Mouse (Mus musculus): ENCODE measurements around the gene Eci3. TPM values are rescaled to one million over a fixed set of nuclear protein-coding genes. Genes with fewer than 3 reads are reported as not detected.
"Not testable (repeated sequence)": the region's sequence is repeated elsewhere in the genome, so short reads cannot be mapped to it uniquely, and the experiment has no call there.

Eci3 gene
- polyA plus RNA-seq, 1 experiment from 2014 or later, result not detected

DNA sequence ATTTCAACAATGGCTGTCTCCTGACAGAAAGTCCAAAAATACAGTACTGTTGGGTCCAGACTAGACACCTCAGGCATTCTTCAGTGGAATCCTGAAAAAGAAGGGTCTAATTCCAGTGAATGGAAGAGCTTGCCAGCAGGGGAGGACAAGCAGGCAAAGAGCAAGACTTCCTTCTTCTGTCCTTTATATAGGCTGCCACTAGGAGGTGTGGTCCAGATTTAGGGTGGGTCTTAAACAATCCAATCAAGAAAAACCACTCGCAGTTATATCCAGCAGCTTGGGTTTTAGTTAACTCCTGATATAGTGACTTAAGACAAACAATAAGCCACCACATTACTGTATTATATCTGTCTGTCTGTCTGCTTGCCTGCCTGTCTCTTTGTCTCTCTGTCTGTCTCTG lies 10.2 kb upstream of the Eci3 start:
- Histone ChIP-seq H3K9me3 (replicated peaks) (no peaks in the 10 kb centered on the region), H3K9ac (no peak overlapping the region), H3K36me3 (replicated peaks) (peaks cover 20% of the 10 kb centered on the region), H3K27me3 (no peaks in the 10 kb centered on the region), H3K4me3 (replicated peaks) (no peak overlapping the region), H3K27ac (replicated peaks) (no peak overlapping the region), H3K4me1 (replicated peaks) (no peaks in the 10 kb centered on the region), H3K4me2 (no peak overlapping the region)
- ATAC-seq (ENCODE audit: insufficient read depth), result no peak
- 29% methylated on average over 1 of the region's 1 CpGs for WGBS (ENCODE audit: insufficient replicate concordance)

DNA sequence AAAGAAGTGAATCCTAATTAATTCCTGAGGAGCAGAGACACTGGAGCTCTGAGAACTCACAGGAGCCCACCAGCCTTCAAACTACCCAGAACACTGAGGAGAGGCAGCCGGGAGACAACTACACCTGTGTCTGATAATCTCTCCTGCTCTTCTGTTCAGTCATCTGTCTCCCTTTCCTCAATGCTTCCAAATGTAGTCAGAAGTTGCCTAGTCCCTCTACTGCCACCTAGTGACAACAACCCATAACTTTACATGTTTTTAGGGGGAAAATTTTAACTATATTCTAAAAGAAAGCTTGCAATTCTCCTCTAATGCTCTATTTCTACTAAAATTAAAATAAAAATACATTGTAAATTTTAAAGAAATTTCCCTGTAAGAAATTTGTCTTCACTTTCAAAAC lies 9.5 kb upstream of the Eci3 start:
- Histone ChIP-seq H3K36me3 (replicated peaks) (peaks cover 14% of the 10 kb centered on the region), H3K9me3 (replicated peaks) (no peaks in the 10 kb centered on the region), H3K27ac (replicated peaks) (no peak overlapping the region), H3K9ac (no peak overlapping the region), H3K27me3 (no peaks in the 10 kb centered on the region), H3K4me2 (no peak overlapping the region), H3K4me3 (replicated peaks) (no peak overlapping the region), H3K4me1 (replicated peaks) (no peaks in the 10 kb centered on the region)
- WGBS (ENCODE audit: insufficient replicate concordance), result 5% methylated on average over 1 of the region's 1 CpGs
- no peak for ATAC-seq (ENCODE audit: insufficient read depth)

DNA sequence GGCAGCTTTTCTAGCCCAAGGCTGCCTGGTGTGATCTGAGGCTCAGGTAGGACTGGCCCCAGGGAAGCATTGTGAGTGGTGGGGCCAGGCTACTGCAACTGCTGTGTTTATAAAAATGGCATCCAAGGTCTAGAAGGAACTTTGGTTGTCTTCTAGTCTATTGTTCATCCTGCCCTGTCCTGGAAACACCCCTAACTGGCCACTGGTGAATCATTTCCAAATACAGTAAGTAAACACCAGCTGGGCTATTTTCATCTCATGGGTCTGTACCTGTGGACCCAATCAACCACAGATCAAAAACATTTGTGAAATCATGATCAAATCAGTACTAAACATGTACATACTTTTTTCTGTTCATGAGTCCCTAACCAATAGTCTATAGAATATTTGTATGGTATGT lies 8.8 kb upstream of the Eci3 start:
- H3K27ac ChIP-seq (replicated peaks); H3K4me2 ChIP-seq; H3K36me3 ChIP-seq (replicated peaks); H3K27me3 ChIP-seq; H3K4me1 ChIP-seq (replicated peaks); H3K9me3 ChIP-seq (replicated peaks); H3K9ac ChIP-seq; H3K4me3 ChIP-seq (replicated peaks); ATAC-seq (ENCODE audit: insufficient read depth): not testable (repeated sequence)

DNA sequence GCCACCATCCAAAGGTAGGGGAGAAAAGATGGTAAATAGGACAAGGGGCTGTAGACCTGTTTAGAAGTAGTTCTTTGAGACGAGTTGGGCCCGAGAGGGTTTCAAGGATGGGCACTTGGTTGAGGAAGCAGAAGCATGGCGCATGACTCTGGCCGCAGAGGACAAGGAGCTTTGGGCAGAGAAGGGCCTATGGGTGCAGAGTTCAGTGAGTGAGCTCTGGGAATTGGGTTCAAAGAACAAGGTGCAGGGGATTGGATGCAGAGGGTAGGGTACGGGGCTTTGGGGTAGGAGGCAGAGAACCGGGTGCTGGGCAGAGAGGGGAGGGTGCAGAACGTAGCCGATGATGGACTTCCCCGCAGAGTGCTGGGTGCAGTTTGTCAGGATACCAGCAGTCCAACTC lies 2.0 kb upstream of the Eci3 start:
- not testable (repeated sequence) for H3K9me3 ChIP-seq (replicated peaks); ATAC-seq (ENCODE audit: insufficient read depth); H3K4me3 ChIP-seq (replicated peaks); H3K4me2 ChIP-seq; H3K4me1 ChIP-seq (replicated peaks); H3K36me3 ChIP-seq (replicated peaks); H3K27ac ChIP-seq (replicated peaks); H3K9ac ChIP-seq
- peaks cover 38% of the 10 kb centered on the region for H3K27me3 ChIP-seq
- 59% methylated on average over 9 of the region's 9 CpGs for WGBS (ENCODE audit: insufficient replicate concordance)

DNA sequence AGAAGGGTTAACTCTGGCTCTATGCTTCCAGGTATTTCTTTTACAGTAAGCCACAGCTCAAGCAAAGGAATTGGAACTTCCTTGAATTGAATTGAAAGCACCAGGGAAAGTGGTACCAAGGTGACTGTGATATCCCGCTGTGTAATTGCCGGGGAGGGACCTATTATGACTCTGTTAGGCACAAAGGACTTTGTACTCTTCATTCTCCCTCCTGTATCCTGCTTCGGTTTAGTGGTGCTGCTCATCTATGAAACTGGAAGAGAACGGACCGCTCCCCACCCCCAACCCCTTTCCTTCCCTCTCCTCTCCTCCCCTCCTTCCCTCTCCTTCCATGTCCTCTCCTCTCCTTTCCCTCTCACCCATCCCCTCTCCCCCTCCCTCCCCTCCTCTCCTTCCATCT lies 1.3 kb upstream of the Eci3 start:
- H3K4me1 ChIP-seq (replicated peaks), result peaks cover 9% of the 10 kb centered on the region; the same call in 1 of the 2 replicates
- H3K27ac ChIP-seq (replicated peaks), result no peak overlapping the region
- H3K4me3 ChIP-seq (replicated peaks), result peak overlapping the region; percentile 35
- H3K36me3 ChIP-seq (replicated peaks), result no peaks in the 10 kb centered on the region
- ATAC-seq (ENCODE audit: insufficient read depth), result no peak
- peaks cover 38% of the 10 kb centered on the region for H3K27me3 ChIP-seq
- peak overlapping the region; percentile 63 for H3K4me2 ChIP-seq
- no peak overlapping the region for H3K9ac ChIP-seq
- 11% methylated on average over 5 of the region's 5 CpGs for WGBS (ENCODE audit: insufficient replicate concordance)
- no peaks in the 10 kb centered on the region for H3K9me3 ChIP-seq (replicated peaks)

DNA sequence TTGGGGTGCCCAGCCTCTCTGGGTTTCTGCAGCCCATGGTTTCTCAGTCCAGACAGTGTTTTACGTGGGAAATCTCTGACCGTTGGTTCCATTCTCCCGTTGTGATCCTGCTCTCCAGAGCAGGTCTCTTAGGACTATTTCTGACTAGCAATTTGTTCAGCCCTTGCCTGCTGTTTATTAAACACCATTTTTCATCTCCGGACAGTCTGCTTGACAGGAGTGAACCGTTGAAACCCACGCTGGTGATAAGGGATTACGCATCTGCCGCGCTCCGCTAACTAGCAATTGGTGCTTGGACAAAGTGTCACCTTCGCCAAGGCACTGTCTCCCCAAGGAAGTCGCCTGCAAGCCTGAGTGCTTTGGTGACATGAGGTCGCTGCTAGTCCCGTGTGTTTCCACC lies 809 bp upstream of the Eci3 start:
- Histone ChIP-seq H3K4me3 (replicated peaks) (peak overlapping the region; percentile 35), H3K36me3 (replicated peaks) (no peaks in the 10 kb centered on the region), H3K4me2 (peak overlapping the region; percentile 63), H3K27ac (replicated peaks) (no peak overlapping the region), H3K4me1 (replicated peaks) (peaks cover 9% of the 10 kb centered on the region; the same call in 1 of the 2 replicates), H3K27me3 (peaks cover 38% of the 10 kb centered on the region), H3K9ac (no peak overlapping the region), H3K9me3 (replicated peaks) (no peaks in the 10 kb centered on the region)
- WGBS (ENCODE audit: insufficient replicate concordance), result 6% methylated on average over 14 of the region's 14 CpGs
- no peak for ATAC-seq (ENCODE audit: insufficient read depth)

DNA sequence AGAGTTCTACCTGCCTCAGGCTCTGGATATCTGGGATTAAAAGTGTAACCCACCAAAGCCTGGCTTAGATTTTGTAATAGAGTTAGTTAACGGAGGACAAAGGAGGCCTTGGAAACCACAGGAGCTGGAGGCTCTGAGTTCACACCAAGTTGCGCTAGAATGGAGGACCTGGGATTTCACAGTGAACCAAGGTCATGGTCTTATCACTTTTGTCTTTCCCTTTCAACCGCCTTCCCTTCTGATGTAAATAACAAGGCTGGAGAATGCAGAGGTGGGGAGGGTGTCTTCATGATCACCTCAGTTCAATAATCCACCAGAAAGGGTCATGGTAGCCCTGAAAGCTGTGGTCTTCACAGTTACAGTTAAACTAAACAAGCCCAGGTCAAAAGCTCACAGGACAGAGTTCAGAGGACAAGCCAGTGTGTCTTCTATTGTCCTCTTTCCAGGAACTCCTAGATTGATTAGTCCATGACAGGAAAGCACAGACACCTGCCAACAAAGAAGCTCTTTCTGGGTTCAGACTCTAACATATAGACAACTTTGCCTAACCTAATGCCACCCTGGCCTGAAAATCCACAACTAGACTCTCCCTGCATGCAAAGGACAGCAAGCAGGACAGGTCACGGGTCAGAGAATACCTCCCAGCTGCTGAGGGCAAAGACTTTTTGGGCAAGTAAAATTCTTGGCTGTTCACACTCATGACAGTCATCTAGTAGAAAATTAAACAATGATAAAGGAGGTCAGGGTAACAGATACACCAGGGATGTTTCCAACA lies 2.4 kb downstream of the Eci3 start:
- Histone ChIP-seq H3K9ac (no peak overlapping the region), H3K27me3 (peaks cover 34% of the 10 kb centered on the region), H3K4me2 (no peak overlapping the region), H3K4me3 (replicated peaks) (no peak overlapping the region), H3K27ac (replicated peaks) (no peak overlapping the region), H3K4me1 (replicated peaks) (peaks cover 9% of the 10 kb centered on the region; the same call in 1 of the 2 replicates), H3K9me3 (replicated peaks) (no peaks in the 10 kb centered on the region), H3K36me3 (replicated peaks) (no peaks in the 10 kb centered on the region)
- 55% methylated on average over 4 of the region's 4 CpGs for WGBS (ENCODE audit: insufficient replicate concordance)
- ATAC-seq (ENCODE audit: insufficient read depth), result no peak

DNA sequence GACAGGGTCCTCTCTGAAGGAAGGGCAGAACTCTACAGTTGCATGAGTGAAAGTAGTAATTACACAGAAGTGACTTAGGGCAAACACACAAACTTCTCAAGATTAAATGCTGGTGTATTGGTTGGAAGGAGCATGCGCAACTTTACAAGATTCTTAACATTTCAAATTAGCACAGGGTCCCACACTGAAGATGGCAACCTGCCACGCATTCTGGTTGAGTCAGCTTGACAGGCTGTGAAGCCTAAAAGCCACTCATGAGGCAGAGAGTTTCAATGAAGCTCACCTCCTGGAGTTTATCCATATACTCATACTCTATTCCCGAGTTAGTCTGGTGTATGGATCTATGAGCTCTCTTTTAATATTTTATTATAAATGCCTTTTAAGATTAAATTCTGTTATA lies 5.5 kb downstream of the Eci3 start:
- H3K4me2 ChIP-seq; H3K27ac ChIP-seq (replicated peaks); H3K27me3 ChIP-seq; H3K36me3 ChIP-seq (replicated peaks); H3K4me1 ChIP-seq (replicated peaks); ATAC-seq (ENCODE audit: insufficient read depth); H3K9ac ChIP-seq; H3K9me3 ChIP-seq (replicated peaks); H3K4me3 ChIP-seq (replicated peaks): not testable (repeated sequence)
- 60% methylated on average over 3 of the region's 3 CpGs for WGBS (ENCODE audit: insufficient replicate concordance)

DNA sequence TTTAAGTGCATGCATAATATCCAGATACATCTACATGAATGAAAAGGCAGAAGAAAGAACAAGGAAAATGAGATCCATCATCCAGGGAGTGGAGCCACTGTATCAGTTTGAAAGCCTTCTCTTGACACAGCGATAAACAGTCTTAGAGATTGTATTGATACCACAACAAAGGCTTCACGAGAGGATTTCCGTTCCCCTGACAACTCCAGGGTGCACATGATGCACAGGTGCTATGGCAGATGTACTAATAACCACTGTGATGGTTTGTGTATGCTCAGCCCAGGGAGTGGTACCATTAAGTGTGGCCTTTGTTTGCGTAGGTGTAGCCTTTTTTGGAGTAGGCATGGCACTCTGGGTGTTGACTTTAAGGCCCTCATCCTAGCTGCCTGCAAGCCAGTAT lies 6.7 kb downstream of the Eci3 start:
- no peak for ATAC-seq (ENCODE audit: insufficient read depth)
- Histone ChIP-seq H3K4me3 (replicated peaks) (no peak overlapping the region), H3K4me1 (replicated peaks) (no peaks in the 10 kb centered on the region), H3K27ac (replicated peaks) (no peak overlapping the region), H3K27me3 (no peaks in the 10 kb centered on the region), H3K4me2 (no peak overlapping the region), H3K36me3 (replicated peaks) (no peaks in the 10 kb centered on the region), H3K9ac (no peak overlapping the region), H3K9me3 (replicated peaks) (no peaks in the 10 kb centered on the region)
- WGBS (ENCODE audit: insufficient replicate concordance), result 62% methylated on average over 4 of the region's 4 CpGs

DNA sequence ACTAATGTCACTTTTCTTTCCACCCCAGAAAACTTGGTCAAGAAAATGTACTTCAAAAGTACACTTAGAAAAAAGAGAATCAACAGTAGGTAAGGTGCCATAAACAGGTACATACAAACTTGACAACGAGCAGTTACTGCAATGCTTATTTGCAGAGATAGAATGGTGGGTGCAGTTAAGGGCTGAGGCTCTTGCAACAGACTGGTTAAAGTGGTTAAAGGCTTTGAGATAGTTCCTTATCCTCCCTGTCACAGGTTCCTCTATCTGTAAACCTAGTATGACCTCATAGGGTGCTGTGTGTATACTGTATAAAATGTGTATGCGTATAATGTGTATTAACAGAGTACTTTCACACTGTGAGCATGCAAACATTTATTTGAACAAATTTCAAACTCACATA lies 12.2 kb downstream of the Eci3 start:
- not testable (repeated sequence) for H3K27ac ChIP-seq (replicated peaks); H3K4me2 ChIP-seq; H3K27me3 ChIP-seq; H3K4me3 ChIP-seq (replicated peaks); H3K9ac ChIP-seq; H3K4me1 ChIP-seq (replicated peaks); H3K36me3 ChIP-seq (replicated peaks); H3K9me3 ChIP-seq (replicated peaks)
- 0 out of 2 replicates have a peak, but pooled peaks have one; percentile 37 for ATAC-seq (ENCODE audit: insufficient read depth)
- WGBS (ENCODE audit: insufficient replicate concordance), result 35% methylated on average over 2 of the region's 2 CpGs

DNA sequence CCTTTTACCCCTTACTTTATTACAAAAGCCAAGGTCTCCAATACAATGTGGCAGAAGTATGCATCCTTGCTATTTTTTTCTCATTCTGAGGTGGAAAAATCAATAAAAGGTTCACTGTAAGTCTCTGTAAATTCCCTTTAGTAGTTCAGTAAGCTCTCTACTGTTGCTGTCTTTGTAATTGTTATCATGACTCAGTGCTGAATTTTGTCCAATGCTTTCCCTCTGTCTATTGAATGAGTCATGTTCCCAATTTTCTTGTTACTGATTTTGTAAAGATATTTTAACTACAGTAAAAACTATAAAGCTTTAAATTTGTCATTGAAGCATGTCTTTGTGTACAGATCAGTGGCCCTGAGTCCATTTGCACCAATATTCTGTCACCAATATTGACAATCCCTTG lies 21.2 kb downstream of the Eci3 start:
- no peaks in the 10 kb centered on the region for H3K36me3 ChIP-seq (replicated peaks)
- no peaks in the 10 kb centered on the region for H3K4me1 ChIP-seq (replicated peaks)
- no peak overlapping the region for H3K4me2 ChIP-seq
- no peak overlapping the region for H3K4me3 ChIP-seq (replicated peaks)
- no peak overlapping the region for H3K9ac ChIP-seq
- H3K9me3 ChIP-seq (replicated peaks), result no peaks in the 10 kb centered on the region
- no peaks in the 10 kb centered on the region for H3K27me3 ChIP-seq
- no peak overlapping the region for H3K27ac ChIP-seq (replicated peaks)
- no peak for ATAC-seq (ENCODE audit: insufficient read depth)

DNA sequence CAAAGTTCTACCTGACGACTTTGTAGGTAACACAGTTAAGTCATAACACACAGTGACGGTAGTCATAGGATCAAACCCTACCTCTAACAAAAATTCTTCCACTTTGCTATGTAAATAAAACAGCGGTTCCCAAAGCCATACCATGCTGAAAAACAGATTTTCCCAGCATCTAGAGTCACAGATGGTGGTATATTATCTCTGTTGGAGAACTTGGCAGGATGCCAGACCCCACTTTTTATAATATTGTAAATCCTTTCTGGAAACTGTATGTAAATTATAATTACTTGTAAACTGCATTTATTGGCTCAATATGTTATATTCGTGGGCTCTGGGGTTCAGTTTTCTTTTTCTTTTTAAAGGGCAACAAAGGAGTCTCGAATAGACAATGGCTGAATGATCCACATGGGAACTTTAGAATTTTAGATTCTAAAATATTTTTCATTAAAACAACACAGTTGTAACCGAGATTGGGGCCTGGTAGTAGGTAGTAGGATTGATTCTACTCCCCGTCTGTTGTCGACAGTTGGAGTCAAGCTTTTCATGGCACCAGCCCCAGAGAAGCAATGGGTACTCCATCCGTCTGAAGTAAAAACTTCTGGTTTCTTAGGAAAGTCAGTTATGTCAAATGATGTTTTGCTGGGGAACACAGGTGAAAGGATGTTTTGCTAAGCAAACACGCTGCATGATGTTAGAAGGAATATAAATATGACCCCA lies 28.5 kb downstream of the Eci3 start:
- no peaks in the 10 kb centered on the region for H3K36me3 ChIP-seq (replicated peaks)
- H3K9ac ChIP-seq, result no peak overlapping the region
- H3K9me3 ChIP-seq (replicated peaks), result no peaks in the 10 kb centered on the region
- WGBS (ENCODE audit: insufficient replicate concordance), result 59% methylated on average over 10 of the region's 10 CpGs
- H3K27ac ChIP-seq (replicated peaks), result no peak overlapping the region
- H3K27me3 ChIP-seq, result no peaks in the 10 kb centered on the region
- no peak overlapping the region for H3K4me2 ChIP-seq
- ATAC-seq (ENCODE audit: insufficient read depth), result no peak
- no peaks in the 10 kb centered on the region for H3K4me1 ChIP-seq (replicated peaks)
- no peak overlapping the region for H3K4me3 ChIP-seq (replicated peaks)
